Mouse (Mus musculus): Measurements from ENCODE around the gene Tnpo3. TPM values are rescaled to one million over a fixed set of nuclear protein-coding genes. Genes with fewer than 3 reads are reported as not detected.

Tnpo3 gene
- polyA plus RNA-seq, 1 experiment: 33.2 TPM

GRCm38 (mm10) chr6:29526281-29527251, 83.1 kb downstream of the Tnpo3 start, which contains the start of gene Irf5:
Gene Irf5, plus strand, starts transcription at chr6:29526625.
- peak within 1 kb of the TSS; percentile 70 for H3K27ac ChIP-seq (replicated peaks; ENCODE audit: low read depth, low read length)

GRCm38 (mm10) chr6:29525256-29525655, 84.4 kb downstream of the Tnpo3 start:
- no peak overlapping the region for H3K27ac ChIP-seq (replicated peaks; ENCODE audit: low read depth, low read length)
- H3K4me1 ChIP-seq (ENCODE audit: control insufficient read depth, insufficient read depth, insufficient read length, low read length): peaks cover 5% of the 10 kb centered on the region; the same call in 1 of the 2 replicates
- H3K4me3 ChIP-seq (ENCODE audit: insufficient read depth, low read depth, low read length): no peak overlapping the region

More at GRCm38 (mm10) chr6:29526281-29527251, 83.1 kb downstream of the Tnpo3 start, which contains the start of gene Irf5:
- Histone ChIP-seq H3K4me3 (ENCODE audit: insufficient read depth, low read depth, low read length) (peak within 1 kb of the TSS; percentile 59), H3K4me1 (ENCODE audit: control insufficient read depth, insufficient read depth, insufficient read length, low read length) (peaks cover 5% of the 10 kb centered on the region; the same call in 1 of the 2 replicates)

GRCm38 (mm10) chr6:29524034-29524489, 85.6 kb downstream of the Tnpo3 start:
- peak overlapping the region; percentile 74 for H3K27ac ChIP-seq (replicated peaks; ENCODE audit: low read depth, low read length)
- no peak overlapping the region for H3K4me3 ChIP-seq (ENCODE audit: insufficient read depth, low read depth, low read length)

DNA sequence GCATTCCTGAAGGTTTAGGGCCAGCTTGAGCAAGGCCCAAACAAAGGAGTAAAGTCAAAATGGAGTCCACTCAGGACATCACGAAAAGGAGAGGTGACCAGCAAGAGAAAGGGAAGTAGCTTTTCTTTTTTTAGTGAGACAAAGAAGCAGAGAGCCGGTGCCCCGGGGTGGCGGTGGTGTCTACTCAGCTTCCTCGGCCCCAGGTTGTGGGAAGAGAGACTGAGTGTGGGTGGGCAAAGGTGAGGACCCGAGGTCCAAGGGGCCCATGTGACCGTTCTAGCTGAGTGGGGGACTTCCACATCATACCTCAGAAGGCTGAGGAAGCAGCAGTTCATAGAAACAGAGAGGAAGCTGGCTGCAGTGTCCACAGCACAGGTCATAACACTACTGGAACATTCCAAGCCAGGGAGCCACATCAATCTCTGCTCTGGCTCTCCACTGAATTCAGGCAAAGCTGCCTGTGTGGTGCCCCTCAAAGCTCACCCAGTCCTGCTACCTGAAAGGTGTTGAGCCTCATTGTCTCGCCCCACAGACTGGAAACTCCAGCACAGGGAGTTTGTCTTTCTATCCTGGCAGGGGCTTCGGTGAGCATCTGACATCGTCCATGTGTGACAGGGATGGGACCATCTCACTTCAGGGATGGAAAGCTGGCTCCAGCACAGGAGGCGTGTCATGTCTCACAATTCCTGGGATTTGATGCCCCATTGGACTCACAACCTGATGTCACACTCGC, 86.2 kb downstream of the Tnpo3 start:
- Histone ChIP-seq H3K27ac (replicated peaks; ENCODE audit: low read depth, low read length) (peak overlapping the region; percentile 74), H3K4me3 (ENCODE audit: insufficient read depth, low read depth, low read length) (no peak overlapping the region), H3K4me1 (ENCODE audit: control insufficient read depth, insufficient read depth, insufficient read length, low read length) (peaks cover 5% of the 10 kb centered on the region; the same call in 1 of the 2 replicates)

More at GRCm38 (mm10) chr6:29524034-29524489, 85.6 kb downstream of the Tnpo3 start:
- H3K4me1 ChIP-seq (ENCODE audit: control insufficient read depth, insufficient read depth, insufficient read length, low read length): peaks cover 5% of the 10 kb centered on the region; the same call in 1 of the 2 replicates

GRCm38 (mm10) chr6:29522626-29523300, 86.9 kb downstream of the Tnpo3 start:
- H3K4me3 ChIP-seq (ENCODE audit: insufficient read depth, low read depth, low read length): no peak overlapping the region
- H3K27ac ChIP-seq (replicated peaks; ENCODE audit: low read depth, low read length): peak overlapping the region; percentile 74
- H3K4me1 ChIP-seq (ENCODE audit: control insufficient read depth, insufficient read depth, insufficient read length, low read length): peaks cover 5% of the 10 kb centered on the region; the same call in 1 of the 2 replicates

DNA sequence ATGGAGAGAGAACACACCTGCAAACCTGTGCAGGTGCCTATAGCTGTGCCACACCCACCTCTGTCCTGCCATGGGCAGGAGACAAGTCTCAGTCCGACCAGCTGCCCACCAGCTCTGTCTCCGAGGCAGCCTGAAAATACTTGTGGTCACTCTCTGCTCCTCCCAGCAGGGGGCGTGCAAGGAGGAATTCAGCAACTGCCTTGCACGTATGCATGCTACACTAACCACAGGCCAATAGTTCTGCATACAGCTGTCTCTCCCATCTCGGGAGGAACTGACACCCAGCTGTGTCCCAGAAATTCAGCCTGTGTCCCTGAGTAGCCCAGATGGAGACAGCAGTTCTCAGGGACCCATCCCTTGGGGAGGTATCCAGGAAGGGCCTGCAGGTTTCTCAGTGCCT, 92.5 kb downstream of the Tnpo3 start:
- Histone ChIP-seq H3K4me3 (ENCODE audit: insufficient read depth, low read depth, low read length) (no peak overlapping the region), H3K27ac (replicated peaks; ENCODE audit: low read depth, low read length) (no peak overlapping the region), H3K4me1 (ENCODE audit: control insufficient read depth, insufficient read depth, insufficient read length, low read length) (no peaks in the 10 kb centered on the region)

DNA sequence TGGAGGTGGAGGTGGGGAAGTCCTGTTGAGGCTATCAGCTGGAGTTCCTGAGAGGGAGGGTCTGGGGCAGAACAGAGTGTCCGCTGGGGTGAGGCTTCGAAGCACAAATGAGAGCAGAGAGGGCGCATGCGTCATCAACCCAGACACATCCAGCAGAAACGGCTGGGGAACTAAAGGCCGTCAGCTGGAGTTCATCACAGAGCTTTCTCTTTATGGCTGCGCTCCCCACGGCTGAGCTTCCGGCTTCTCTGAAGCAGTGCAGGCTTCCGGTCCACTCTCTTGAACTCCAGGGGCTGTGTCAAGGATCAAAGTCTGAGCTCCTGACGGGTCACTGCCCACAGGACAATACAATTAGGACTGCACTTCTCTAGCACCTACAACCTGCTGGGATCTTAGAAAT, 96.4 kb downstream of the Tnpo3 start:
- no peak overlapping the region for H3K27ac ChIP-seq (replicated peaks; ENCODE audit: low read depth, low read length)
- no peak overlapping the region for H3K4me3 ChIP-seq (ENCODE audit: insufficient read depth, low read depth, low read length)
- no peaks in the 10 kb centered on the region for H3K4me1 ChIP-seq (ENCODE audit: control insufficient read depth, insufficient read depth, insufficient read length, low read length)

- H3K27ac ChIP-seq (replicated peaks; ENCODE audit: low read depth, low read length): no peak overlapping the region
- no peak overlapping the region for H3K4me3 ChIP-seq (ENCODE audit: insufficient read depth, low read depth, low read length)
- no peaks in the 10 kb centered on the region for H3K4me1 ChIP-seq (ENCODE audit: control insufficient read depth, insufficient read depth, insufficient read length, low read length)
Observed at GRCm38 (mm10) chr6:29509086-29509485, 100.6 kb downstream of the Tnpo3 start.

DNA sequence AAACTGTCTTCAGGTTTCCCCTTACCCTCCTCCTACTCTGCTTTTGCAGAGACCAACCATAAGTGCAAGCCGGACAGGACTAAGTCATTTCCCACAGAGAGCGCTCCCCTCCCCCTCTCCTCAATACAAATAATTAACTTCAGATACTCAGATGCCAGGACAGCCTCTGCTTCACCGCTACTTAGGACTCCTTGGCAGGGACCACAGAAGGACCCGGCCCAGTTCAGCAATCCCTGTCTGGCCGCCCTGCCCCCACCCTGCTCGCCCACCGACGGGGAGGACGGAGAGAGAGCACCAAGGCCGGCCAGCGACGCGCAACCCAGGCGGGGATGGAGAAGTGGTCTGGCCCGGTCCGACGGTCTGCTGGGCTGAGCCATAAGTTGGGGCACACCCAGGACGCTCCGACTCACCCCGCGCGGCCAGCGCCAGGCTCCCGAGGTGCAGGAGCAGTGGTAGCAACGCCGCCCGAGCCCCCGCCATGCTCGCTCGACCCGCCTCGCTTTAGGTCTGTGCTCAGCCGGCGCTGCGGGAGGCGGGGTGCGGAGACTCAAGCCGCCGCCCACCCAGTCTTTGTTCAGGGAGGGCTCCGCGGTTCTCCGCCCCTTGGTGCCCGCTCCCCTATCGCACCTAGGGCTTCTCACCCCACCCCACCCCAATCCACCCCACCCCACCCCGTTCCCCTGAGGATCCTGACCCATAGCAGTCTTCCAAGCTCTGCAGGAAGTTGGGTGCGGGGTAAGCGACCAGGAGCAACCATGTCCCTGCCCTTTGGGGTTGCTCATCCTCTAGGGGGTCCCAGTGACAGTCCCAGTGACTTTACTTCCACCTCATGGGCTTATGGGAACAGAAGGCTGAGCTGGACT, 102.0 kb downstream of the Tnpo3 start, which contains the start of gene Kcp:
TSS of gene Kcp (minus strand) at position 506 of the 863 bp plus-strand sequence.
- Histone ChIP-seq H3K4me3 (ENCODE audit: insufficient read depth, low read depth, low read length) (peak within 1 kb of the TSS; percentile 46; the same call in 1 of the 2 replicates), H3K27ac (replicated peaks; ENCODE audit: low read depth, low read length) (no peak within 1 kb of the TSS), H3K4me1 (ENCODE audit: control insufficient read depth, insufficient read depth, insufficient read length, low read length) (no peaks in the 10 kb centered on the region)

DNA sequence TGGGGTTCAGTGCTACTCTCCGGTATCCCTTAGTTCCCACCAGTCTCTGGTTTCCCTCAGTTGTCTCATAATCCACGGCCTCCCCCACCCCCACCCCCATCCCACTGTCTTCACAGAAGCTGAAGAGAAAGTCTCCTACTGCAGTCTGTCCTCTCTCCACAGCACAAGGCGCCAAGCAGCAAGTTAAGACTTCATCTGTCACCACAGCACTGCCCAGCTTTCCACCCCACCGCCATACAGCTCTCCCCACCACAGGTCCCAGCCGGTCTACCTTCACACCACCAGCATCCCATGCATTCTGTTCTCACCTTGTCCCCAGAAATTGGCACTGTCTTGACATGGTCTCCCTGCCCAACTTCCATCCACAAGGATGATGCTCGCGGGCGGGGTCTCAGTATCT, 102.9 kb downstream of the Tnpo3 start:
- H3K4me1 ChIP-seq (ENCODE audit: control insufficient read depth, insufficient read depth, insufficient read length, low read length): no peaks in the 10 kb centered on the region
- H3K4me3 ChIP-seq (ENCODE audit: insufficient read depth, low read depth, low read length): 0 out of 2 replicates have a peak overlapping the region, but pooled peaks have one; percentile 13
- H3K27ac ChIP-seq (replicated peaks; ENCODE audit: low read depth, low read length): no peak overlapping the region

DNA sequence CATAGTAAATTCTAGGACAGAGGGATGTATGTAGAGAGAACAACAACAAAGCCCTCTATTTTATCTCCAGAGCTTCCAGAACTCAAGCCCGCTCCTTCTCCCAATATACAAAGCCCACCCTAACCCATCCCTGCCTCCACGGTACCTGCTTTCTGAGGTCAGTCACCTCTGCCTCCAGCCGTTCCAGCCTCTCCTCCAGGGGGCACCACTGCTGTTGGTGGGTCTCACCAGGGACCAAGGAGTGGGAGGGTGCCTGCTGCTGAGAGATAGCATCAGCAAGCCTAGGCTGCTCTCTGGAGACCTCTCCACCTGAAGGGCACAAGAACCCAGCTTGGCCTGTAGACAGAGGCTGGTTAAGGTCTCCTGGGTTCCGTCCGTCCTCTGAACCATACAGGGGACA, 104.2 kb downstream of the Tnpo3 start:
- H3K4me1 ChIP-seq (ENCODE audit: control insufficient read depth, insufficient read depth, insufficient read length, low read length): no peaks in the 10 kb centered on the region
- H3K27ac ChIP-seq (replicated peaks; ENCODE audit: low read depth, low read length): no peak overlapping the region
- H3K4me3 ChIP-seq (ENCODE audit: insufficient read depth, low read depth, low read length): no peak overlapping the region

DNA sequence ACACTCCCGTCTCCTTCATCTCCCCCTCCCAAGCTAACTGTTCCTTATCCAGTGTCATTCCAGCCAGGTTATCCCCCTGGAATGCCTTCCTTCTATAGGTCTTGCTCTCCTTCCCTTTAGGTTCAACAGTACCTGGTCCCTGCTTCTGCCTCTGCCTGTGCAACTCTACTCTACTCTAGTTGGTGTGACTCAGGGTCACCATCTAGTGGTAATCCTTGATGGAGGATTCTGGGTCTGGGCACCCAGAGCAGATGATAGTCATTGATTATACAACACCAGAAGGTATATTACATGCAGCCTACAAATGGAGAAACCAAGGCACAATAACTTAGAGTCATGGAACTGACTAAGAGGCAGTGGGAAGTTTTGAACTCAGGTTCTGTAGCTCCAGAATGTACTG, 108.1 kb downstream of the Tnpo3 start:
- H3K4me1 ChIP-seq (ENCODE audit: control insufficient read depth, insufficient read depth, insufficient read length, low read length): no peaks in the 10 kb centered on the region
- H3K4me3 ChIP-seq (ENCODE audit: insufficient read depth, low read depth, low read length): no peak overlapping the region
- no peak overlapping the region for H3K27ac ChIP-seq (replicated peaks; ENCODE audit: low read depth, low read length)

GRCm38 (mm10) chr6:29500810-29501209, 108.9 kb downstream of the Tnpo3 start:
- H3K4me3 ChIP-seq (ENCODE audit: insufficient read depth, low read depth, low read length): no peak overlapping the region
- no peaks in the 10 kb centered on the region for H3K4me1 ChIP-seq (ENCODE audit: control insufficient read depth, insufficient read depth, insufficient read length, low read length)

DNA sequence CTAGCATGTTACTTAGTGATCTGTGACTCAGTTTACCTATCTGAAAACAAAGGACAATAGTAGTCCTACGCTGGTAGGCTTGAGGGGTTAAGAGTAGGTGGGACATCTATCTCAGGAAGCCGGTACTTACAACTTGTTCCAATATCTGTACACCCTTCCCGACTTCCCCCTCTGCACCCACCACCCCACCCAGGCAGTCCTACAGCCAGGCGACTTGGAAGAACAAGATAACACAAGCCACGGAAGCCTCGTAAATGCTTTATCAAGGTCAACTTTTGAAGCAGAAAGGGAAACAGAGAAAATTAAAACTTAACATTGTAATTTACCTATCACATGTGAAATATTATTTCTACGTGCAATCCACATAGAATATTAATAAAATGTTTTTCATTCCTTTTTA, 109.5 kb downstream of the Tnpo3 start:
- Histone ChIP-seq H3K4me1 (ENCODE audit: control insufficient read depth, insufficient read depth, insufficient read length, low read length) (no peaks in the 10 kb centered on the region), H3K4me3 (ENCODE audit: insufficient read depth, low read depth, low read length) (no peak overlapping the region), H3K27ac (replicated peaks; ENCODE audit: low read depth, low read length) (no peak overlapping the region)

More at GRCm38 (mm10) chr6:29500810-29501209, 108.9 kb downstream of the Tnpo3 start:
- H3K27ac ChIP-seq (replicated peaks; ENCODE audit: low read depth, low read length): no peak overlapping the region

Data from brown adipose tissue, adult 24 weeks (tissue).